Mouse (Mus musculus): Measurements from ENCODE around the gene Pakap.

DNA sequence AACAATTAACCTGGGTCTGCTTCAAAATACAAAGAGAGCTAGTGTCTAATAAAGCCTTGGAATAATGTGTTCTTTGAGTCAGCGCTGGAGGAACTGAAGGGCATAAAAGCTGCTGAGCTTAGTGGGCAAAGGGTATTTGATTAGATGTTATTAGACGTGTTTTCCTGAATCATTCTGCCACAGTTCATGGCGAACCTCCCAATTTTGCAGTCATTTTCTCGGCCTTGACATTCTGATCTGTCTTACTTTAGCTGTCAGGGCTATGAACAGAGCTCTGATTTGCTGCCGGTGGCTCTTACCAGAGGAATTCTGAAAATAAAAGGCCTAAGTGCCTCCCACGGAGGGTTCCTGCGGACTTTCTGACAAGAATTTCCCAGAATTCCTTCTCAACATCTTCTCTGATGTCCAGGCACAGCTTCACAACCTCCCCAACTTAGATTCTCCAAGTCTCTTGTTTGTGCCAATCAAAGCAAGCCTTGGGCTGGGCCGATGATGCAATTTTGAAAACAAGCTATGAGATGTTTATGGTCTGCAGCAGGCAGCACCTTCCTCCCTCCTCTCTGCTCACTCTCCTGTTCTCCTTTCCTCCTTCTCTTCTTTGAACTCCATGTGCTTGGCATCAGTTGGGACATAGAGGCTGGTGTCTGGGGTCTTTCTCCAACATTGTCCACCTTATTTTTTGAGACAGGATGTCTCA lies 171.0 kb downstream of the Pakap start:
- no peak for TF ChIP-seq GATA1 (IDR thresholded peaks at IDR 0.05; ENCODE audit: borderline replicate concordance, low read length)
- no peak for TF ChIP-seq FLI1 (IDR thresholded peaks at IDR 0.05; ENCODE audit: low read length)

Measured in megakaryocyte, embryonic 14.5 days (primary cell).